Mouse (Mus musculus) neural tube, embryonic 13.5 days (tissue): ENCODE results near the gene Capg. TPM values are rescaled to one million over a fixed set of nuclear protein-coding genes. Genes with fewer than 3 reads are reported as not detected.

Source experiments
- ATAC-seq: fragments of 200-750 bp; cut with Nextera tagmentation; 2 replicates; pipeline ENCODE4 v1.8.0; 2017; ENCODE audit warnings: low read depth, mild to moderate bottlenecking, moderate TSS enrichment, moderate library complexity
- H3K27ac ChIP-seq: fragments of 300-500 bp; sonication (generic); replicated peaks from 2 replicates; pipeline ENCODE4 v1.5.1; 2015; ENCODE audit warnings: moderate library complexity, mild to moderate bottlenecking, inconsistent platforms
- H3K27me3 ChIP-seq: fragments of 300-500 bp; sonication (generic); 2 replicates; pipeline ENCODE4 v1.6.1; 2015; ENCODE audit warnings: mild to moderate bottlenecking, inconsistent platforms
- H3K36me3 ChIP-seq: fragments of 300-500 bp; sonication (generic); 2 replicates; pipeline ENCODE4 v1.6.1; 2015; ENCODE audit warnings: mild to moderate bottlenecking, inconsistent platforms
- H3K4me1 ChIP-seq: fragments of 300-500 bp; sonication (generic); replicated peaks from 2 replicates; pipeline ENCODE4 v1.6.1; 2015; ENCODE audit warnings: inconsistent platforms
- H3K4me2 ChIP-seq: fragments of 300-500 bp; sonication (generic); 2 replicates; pipeline ENCODE4 v1.6.1; 2015; ENCODE audit warnings: inconsistent platforms, mild to moderate bottlenecking, moderate library complexity
- H3K4me3 ChIP-seq: fragments of 300-500 bp; sonication (generic); 2 replicates; pipeline ENCODE4 v1.5.1; 2015; ENCODE audit warnings: mild to moderate bottlenecking, inconsistent platforms
- H3K9ac ChIP-seq: fragments of 300-500 bp; sonication (generic); 2 replicates; pipeline ENCODE4 v1.6.1; 2015; ENCODE audit warnings: moderate library complexity, mild to moderate bottlenecking, inconsistent platforms
- H3K9me3 ChIP-seq: fragments of 300-500 bp; sonication (generic); 2 replicates; pipeline ENCODE4 v1.6.1; 2016; ENCODE audit warnings: inconsistent platforms
- WGBS: fragments of 180-500 bp; shearing (Covaris S2); methylation state at CpG from one replicate; pipeline ENCODE4 v1.1.7; 2015; 5-methylcytosine and 5-hydroxymethylcytosine counted together
- polyA plus RNA-seq: library from polyadenylated mRNA; unstranded; fragments of >200 nt; fragmentation: Nextera tagmentation; extraction: Ambion mirVana; gene quantifications from 2 replicates; pipeline ENCODE4 v1.2.1, GENCODE M21; 2015

The Capg gene
- polyA plus RNA-seq, 1 experiment from 2014 or later, result 12.9 TPM

GRCm38 (mm10) chr6:72534035-72534809, 10.0 kb upstream of the Capg start:
- H3K4me3 ChIP-seq, result no peak overlapping the region
- no peaks in the 10 kb centered on the region for H3K27me3 ChIP-seq
- H3K4me2 ChIP-seq, result no peak overlapping the region
- no peak overlapping the region for H3K9ac ChIP-seq
- 42% methylated on average over 9 of the region's 9 CpGs for WGBS
- peak overlapping the region; percentile 49; the same call in 1 of the 2 replicates for H3K27ac ChIP-seq
- H3K36me3 ChIP-seq, result no peaks in the 10 kb centered on the region
- ATAC-seq, result peak; percentile 59
- H3K4me1 ChIP-seq, result peaks cover 38% of the 10 kb centered on the region
- H3K9me3 ChIP-seq, result no peaks in the 10 kb centered on the region

GRCm38 (mm10) chr6:72535165-72535564, 9.0 kb upstream of the Capg start:
- ATAC-seq, result no peak
- no peak overlapping the region for H3K27ac ChIP-seq

GRCm38 (mm10) chr6:72537998-72538500, 6.1 kb upstream of the Capg start:
- H3K27me3 ChIP-seq, result no peaks in the 10 kb centered on the region
- peak overlapping the region; percentile 25; the same call in 1 of the 2 replicates for H3K27ac ChIP-seq
- whole genome bisulfite sequencing, result 53% methylated on average over 10 of the region's 10 CpGs
- no peaks in the 10 kb centered on the region for H3K9me3 ChIP-seq
- H3K36me3 ChIP-seq, result no peaks in the 10 kb centered on the region
- peak; percentile 1; the same call in 1 of the 2 replicates for ATAC-seq
- H3K4me3 ChIP-seq, result peak overlapping the region; percentile 53
- peak overlapping the region; percentile 78 for H3K9ac ChIP-seq
- peaks cover 30% of the 10 kb centered on the region for H3K4me1 ChIP-seq
- H3K4me2 ChIP-seq, result peak overlapping the region; percentile 75

More at GRCm38 (mm10) chr6:72535165-72535564, 9.0 kb upstream of the Capg start:
- Histone ChIP-seq H3K36me3 (no peaks in the 10 kb centered on the region), H3K4me3 (no peak overlapping the region), H3K4me2 (peak overlapping the region; percentile 44), H3K9me3 (no peaks in the 10 kb centered on the region), H3K9ac (0 out of 2 replicates have a peak overlapping the region, but pooled peaks have one; percentile 17), H3K4me1 (peaks cover 38% of the 10 kb centered on the region), H3K27me3 (no peaks in the 10 kb centered on the region)
- 4% methylated on average over 9 of the region's 9 CpGs for WGBS

GRCm38 (mm10) chr6:72538562-72539031, 5.6 kb upstream of the Capg start:
- WGBS, result 2% methylated on average over 16 of the region's 16 CpGs
- no peaks in the 10 kb centered on the region for H3K27me3 ChIP-seq
- peak overlapping the region; percentile 25 for H3K27ac ChIP-seq
- peak; percentile 92 for ATAC-seq
- peak overlapping the region; percentile 53 for H3K4me3 ChIP-seq
- H3K9ac ChIP-seq, result peak overlapping the region; percentile 78
- H3K4me1 ChIP-seq, result peaks cover 29% of the 10 kb centered on the region
- no peaks in the 10 kb centered on the region for H3K36me3 ChIP-seq
- no peaks in the 10 kb centered on the region for H3K9me3 ChIP-seq
- H3K4me2 ChIP-seq, result peak overlapping the region; percentile 75

GRCm38 (mm10) chr6:72543265-72543850, 833 bp upstream of the Capg start:
- WGBS, result 53% methylated on average over 12 of the region's 12 CpGs
- Histone ChIP-seq H3K4me1 (peaks cover 17% of the 10 kb centered on the region), H3K36me3 (no peaks in the 10 kb centered on the region), H3K4me3 (no peak overlapping the region), H3K27ac (peak overlapping the region; percentile 69), H3K9ac (no peak overlapping the region), H3K9me3 (no peaks in the 10 kb centered on the region), H3K27me3 (no peaks in the 10 kb centered on the region; the same call in 1 of the 2 replicates), H3K4me2 (no peak overlapping the region)
- no peak for ATAC-seq

GRCm38 (mm10) chr6:72545377-72545776, 1.2 kb downstream of the Capg start:
- Histone ChIP-seq H3K9ac (no peak overlapping the region), H3K36me3 (no peaks in the 10 kb centered on the region), H3K9me3 (no peaks in the 10 kb centered on the region), H3K4me1 (peaks cover 12% of the 10 kb centered on the region; the same call in 1 of the 2 replicates), H3K27ac (no peak overlapping the region), H3K4me2 (no peak overlapping the region), H3K27me3 (no peaks in the 10 kb centered on the region; the same call in 1 of the 2 replicates), H3K4me3 (no peak overlapping the region)
- 51% methylated on average over 7 of the region's 7 CpGs for WGBS
- no peak for ATAC-seq

GRCm38 (mm10) chr6:72547121-72547520, 2.9 kb downstream of the Capg start:
- Histone ChIP-seq H3K9me3 (no peaks in the 10 kb centered on the region), H3K9ac (no peak overlapping the region), H3K4me2 (no peak overlapping the region), H3K4me3 (no peak overlapping the region), H3K36me3 (no peaks in the 10 kb centered on the region), H3K4me1 (peaks cover 14% of the 10 kb centered on the region; the same call in 1 of the 2 replicates), H3K27ac (no peak overlapping the region), H3K27me3 (no peaks in the 10 kb centered on the region; the same call in 1 of the 2 replicates)
- 90% methylated on average over 2 of the region's 2 CpGs for WGBS
- ATAC-seq, result no peak

- Histone ChIP-seq H3K4me3 (no peak overlapping the region), H3K27me3 (no peaks in the 10 kb centered on the region; the same call in 1 of the 2 replicates), H3K4me1 (peaks cover 21% of the 10 kb centered on the region), H3K9me3 (no peaks in the 10 kb centered on the region), H3K9ac (no peak overlapping the region), H3K27ac (no peak overlapping the region), H3K36me3 (no peaks in the 10 kb centered on the region), H3K4me2 (no peak overlapping the region)
- ATAC-seq, result no peak
- WGBS, result 94% methylated on average over 3 of the region's 3 CpGs
Measured at GRCm38 (mm10) chr6:72547862-72548261, 3.7 kb downstream of the Capg start.

GRCm38 (mm10) chr6:72549041-72549580, 4.9 kb downstream of the Capg start:
- 62% methylated on average over 9 of the region's 9 CpGs for WGBS
- Histone ChIP-seq H3K9ac (no peak overlapping the region), H3K9me3 (no peaks in the 10 kb centered on the region), H3K4me3 (no peak overlapping the region), H3K36me3 (no peaks in the 10 kb centered on the region), H3K4me2 (no peak overlapping the region), H3K4me1 (peaks cover 26% of the 10 kb centered on the region), H3K27me3 (no peaks in the 10 kb centered on the region; the same call in 1 of the 2 replicates), H3K27ac (no peak overlapping the region)
- no peak for ATAC-seq

- Histone ChIP-seq H3K9me3 (no peaks in the 10 kb centered on the region), H3K4me1 (peaks cover 18% of the 10 kb centered on the region), H3K27me3 (no peaks in the 10 kb centered on the region), H3K27ac (no peak overlapping the region), H3K4me2 (no peak overlapping the region), H3K36me3 (no peaks in the 10 kb centered on the region), H3K9ac (no peak overlapping the region), H3K4me3 (no peak overlapping the region)
- no peak for ATAC-seq
- 63% methylated on average over 6 of the region's 6 CpGs for WGBS
Measured at GRCm38 (mm10) chr6:72550025-72550424, 5.8 kb downstream of the Capg start.

- Histone ChIP-seq H3K27me3 (no peaks in the 10 kb centered on the region), H3K4me3 (no peak overlapping the region), H3K27ac (no peak overlapping the region), H3K9me3 (no peaks in the 10 kb centered on the region), H3K4me1 (peaks cover 18% of the 10 kb centered on the region), H3K9ac (no peak overlapping the region), H3K36me3 (no peaks in the 10 kb centered on the region), H3K4me2 (no peak overlapping the region)
- ATAC-seq, result no peak
- WGBS, result 84% methylated on average over 10 of the region's 10 CpGs
Measured at GRCm38 (mm10) chr6:72550503-72551100, 6.4 kb downstream of the Capg start.
